Mouse (Mus musculus) erythroid progenitor cell, adult 5-6 weeks (primary cell): ENCODE results near the gene Enpp7. TPM values are rescaled to one million over a fixed set of nuclear protein-coding genes. Genes with fewer than 3 reads are reported as not detected.

Experiments used
- ATAC-seq: replicated peaks from 2 replicates; pipeline ENCODE4 v1.8.0; 2016; ENCODE audit warnings: moderate number of reproducible peaks, mild to moderate bottlenecking, moderate TSS enrichment, inconsistent platforms; ENCODE audit not compliant: poor library complexity, low FRiP score, severe bottlenecking
- total RNA-seq, 2 experiments: library from RNA; stranded (forward) in 1 of 2; stranded (reverse) in 1 of 2; fragments of 150-400 nt in 1 of 2; fragments of 186-747, 209-891 nt in 1 of 2; gene quantifications; 2 replicates each; pipeline versions ENCODE4 v1.2.3 to v1.2.4; 2015 to 2017; ENCODE audit warnings: low replicate concordance in 2 of 2

Enpp7 gene
- total RNA-seq, 2 experiments from 2014 or later: not detected

- no peak for ATAC-seq
Observed at GRCm38 (mm10) chr11:118995448-118995847, 7.5 kb downstream of the Enpp7 start.

DNA sequence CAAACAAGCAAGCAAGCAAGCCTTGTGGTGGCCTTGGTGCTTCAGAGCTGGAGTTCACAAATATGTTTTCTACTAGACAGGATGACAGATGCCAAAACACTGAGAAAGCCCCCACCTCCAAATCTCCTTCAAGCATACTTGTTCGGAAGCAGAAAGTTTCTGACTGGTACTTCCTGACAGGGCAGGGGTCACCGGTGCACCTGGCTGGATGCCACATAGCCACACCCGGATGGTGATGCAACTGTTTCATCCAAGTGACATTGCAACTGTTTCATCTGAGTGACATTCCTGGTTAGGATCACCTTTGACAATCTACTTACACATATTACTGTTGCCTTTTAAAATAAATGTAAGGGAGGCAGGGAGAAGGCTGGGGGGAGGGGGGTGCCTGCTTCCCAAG is 9.2 kb downstream of the Enpp7 start:
- ATAC-seq: no peak

- no peak for ATAC-seq
Observed at GRCm38 (mm10) chr11:118998540-118999265, 10.7 kb downstream of the Enpp7 start.

DNA sequence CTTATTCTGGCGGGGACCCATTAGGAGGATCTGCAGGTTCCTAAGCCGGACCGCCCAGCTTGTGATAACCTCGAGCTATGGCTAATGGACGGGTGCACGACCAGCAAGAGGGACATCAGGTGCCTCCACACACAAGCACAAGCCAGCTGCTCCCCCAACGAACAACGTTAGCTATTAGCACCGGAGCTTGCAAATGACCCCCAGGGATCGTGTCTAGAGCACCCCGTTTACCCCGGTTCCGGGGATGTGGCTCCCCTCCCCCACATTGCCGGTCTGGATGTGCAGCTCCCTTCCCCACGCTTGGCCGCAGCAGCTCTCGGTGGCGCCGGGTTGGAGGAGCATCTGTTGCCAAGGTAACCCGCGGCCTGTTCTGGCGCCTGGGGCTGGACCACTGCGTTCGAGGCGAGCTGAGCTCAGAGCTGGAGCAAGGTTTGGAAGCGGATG is 11.4 kb downstream of the Enpp7 start:
- ATAC-seq: no peak

DNA sequence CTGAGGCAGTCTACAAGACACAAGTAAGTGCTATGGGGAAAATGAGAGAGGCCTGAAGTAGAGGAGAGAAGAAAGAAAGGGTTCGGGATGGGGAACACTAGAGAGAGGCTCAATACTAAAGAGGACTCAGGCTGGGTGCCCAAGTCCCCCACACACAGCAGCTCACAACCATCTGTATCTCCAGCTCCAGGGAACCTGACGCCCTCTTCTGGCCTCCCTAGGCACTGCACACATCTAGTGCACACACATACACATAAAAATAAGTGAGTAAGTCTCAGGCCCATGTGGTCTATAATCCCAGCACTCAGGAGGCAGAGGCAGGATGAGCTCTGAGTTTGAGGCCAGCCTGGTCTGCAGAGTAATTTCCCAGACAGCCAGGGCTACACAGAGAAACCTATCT is 12.9 kb downstream of the Enpp7 start:
- no peak for ATAC-seq

DNA sequence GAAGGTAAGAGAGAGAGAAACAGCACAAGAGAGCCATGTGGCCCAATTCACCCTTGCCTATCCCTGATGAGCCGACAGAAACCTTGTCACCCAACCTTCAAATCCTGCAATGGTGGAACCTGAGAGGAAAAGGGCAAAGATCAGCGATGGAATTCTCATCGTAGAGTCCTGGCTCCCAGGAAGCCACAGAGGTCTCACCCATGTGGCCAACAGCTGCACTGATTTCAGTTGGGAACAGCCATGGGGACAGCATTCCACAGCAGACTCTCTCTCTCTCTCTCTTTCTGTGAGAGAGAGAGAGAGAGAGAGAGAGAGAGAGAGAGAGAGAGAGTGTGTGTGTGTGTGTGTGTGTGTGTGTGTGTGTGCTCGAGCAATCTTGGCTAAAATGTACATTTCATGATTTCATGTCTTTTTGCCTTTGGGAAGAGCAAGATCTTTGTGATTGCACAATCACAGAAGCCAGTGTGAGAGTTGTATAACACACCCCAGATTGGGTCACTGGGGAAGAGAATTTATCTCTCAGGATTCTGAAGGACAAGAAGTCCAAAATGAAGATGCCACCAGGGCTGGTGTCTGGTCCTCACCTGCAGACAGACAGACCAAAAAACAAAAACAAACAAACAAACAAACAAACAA is 13.6 kb downstream of the Enpp7 start:
- no peak for ATAC-seq

GRCm38 (mm10) chr11:119005547-119006275 is 17.7 kb downstream of the Enpp7 start:
- ATAC-seq: no peak

GRCm38 (mm10) chr11:119006462-119006861 is 18.5 kb downstream of the Enpp7 start:
- ATAC-seq: no peak

- no peak for ATAC-seq
Observed at GRCm38 (mm10) chr11:119007461-119008456, 19.8 kb downstream of the Enpp7 start.

DNA sequence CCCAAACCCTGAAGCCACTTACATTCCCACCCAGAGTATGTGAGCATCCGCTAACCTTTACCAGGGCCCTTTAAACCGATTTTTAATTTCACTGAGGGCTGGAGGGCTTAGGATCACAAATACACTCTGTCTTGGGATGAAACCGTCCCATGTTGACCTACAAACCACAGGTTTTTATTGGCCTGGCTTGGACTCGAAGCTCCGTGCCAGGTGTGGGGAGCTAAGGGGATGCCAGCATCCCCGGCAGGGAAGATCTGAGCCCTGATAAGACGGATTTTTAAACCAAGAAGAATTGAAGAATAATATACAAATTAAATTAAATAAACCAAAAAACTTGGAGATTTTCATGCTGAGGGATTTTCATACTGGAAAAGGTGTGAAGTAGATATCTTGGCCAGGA is 26.5 kb downstream of the Enpp7 start:
- ATAC-seq: no peak

- ATAC-seq: no peak
Observed at GRCm38 (mm10) chr11:119017506-119017905, 29.5 kb downstream of the Enpp7 start.

DNA sequence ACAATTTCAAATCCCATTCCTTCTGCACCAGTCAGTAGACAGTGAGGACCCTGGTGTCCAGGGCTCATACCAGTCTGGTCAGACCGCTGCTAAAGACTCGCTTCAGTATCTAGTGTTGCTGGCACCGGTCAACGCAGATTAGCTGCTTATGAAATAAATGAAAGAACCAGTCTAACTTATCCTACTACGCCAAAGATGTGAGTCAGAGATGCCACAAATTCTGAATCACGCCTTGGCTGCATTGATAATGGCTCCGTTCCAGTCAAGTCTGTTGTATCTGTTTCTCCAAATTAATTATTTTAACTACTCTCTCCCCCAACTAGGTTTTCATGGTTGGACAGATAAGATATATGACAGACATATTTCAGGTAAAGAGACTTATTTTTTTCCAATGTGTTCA is 33.2 kb downstream of the Enpp7 start:
- ATAC-seq: no peak

GRCm38 (mm10) chr11:119022068-119022894 is 34.3 kb downstream of the Enpp7 start:
- ATAC-seq: no peak

DNA sequence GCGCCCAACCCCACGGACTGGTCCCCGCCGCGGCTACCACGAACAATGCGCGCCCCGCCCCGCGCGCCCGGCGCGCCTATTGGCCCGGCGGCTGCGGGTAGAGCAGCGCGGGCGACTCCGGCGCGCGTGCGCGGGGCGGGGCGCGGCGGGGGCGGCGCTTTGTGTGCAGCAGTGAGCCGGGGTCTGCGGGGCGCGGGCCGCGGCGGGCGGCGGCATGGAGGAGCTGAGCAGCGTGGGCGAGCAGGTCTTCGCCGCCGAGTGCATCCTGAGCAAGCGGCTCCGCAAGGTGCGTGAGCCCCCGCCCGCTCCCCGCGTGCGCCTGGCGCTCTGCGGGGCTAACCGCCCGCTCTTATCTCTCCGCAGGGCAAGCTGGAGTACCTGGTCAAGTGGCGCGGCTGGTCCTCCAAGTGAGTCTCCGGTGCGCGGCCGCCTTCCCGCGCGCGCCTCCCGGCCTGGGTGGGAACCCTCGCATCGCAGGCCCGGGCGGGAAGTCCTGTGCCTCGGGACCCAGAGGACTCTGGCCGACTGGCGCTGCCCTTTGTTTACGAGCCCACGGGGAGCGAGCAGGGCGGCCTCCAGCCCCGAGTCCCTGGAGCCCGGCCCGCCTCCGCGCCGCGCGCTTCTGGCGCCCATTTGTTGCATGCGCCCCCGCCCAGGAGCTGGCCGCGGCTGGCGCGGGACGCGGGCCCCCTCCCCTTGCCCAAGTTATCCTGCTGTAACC is 35.1 kb downstream of the Enpp7 start, which contains the start of gene Cbx2:
Gene Cbx2, plus strand, starts transcription at position 68 of the 721 bp plus-strand sequence.
- ATAC-seq: no peak

DNA sequence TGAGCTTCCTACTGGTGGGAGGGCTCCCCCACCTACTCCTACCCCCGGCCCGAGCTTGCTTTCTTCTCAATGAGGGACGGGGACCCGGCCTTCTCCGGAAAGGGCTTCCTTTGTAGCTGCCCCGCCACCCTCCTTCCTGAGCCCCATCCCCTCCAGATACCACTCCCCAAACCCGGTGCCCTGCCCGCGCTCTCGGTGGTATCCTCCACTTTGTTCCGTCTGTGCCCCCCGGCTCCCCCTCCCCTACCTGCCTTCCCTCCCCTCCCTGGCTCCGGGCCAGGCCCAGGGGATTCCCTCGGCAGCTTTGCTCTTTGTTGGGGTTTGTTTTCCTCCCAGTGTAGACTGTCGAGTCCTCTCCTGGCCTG is 35.6 kb downstream of the Enpp7 start:
- no peak for ATAC-seq

DNA sequence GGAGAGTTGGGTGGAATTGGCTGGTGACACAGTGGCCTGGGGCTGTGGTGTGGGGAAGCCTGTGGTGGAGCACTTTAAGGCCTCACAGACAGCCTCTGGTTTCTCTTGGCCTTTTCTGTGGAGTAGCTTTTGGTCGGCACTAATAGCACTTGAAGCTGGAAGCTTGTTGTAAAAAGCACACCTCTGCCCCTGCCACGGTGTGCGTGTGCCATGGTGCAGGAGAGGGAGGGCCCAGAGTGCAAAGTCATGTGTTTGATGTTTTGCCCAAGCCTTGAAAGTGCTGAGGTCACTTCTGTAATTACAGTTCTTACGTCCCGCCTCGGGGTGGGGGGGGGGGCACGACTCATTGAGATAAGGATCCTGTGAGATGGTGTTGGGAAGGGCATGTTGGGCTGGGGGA is 36.3 kb downstream of the Enpp7 start:
- ATAC-seq: no peak

- ATAC-seq: no peak
Observed at GRCm38 (mm10) chr11:119026203-119026602, 38.2 kb downstream of the Enpp7 start.

GRCm38 (mm10) chr11:119033874-119034558 is 46.0 kb downstream of the Enpp7 start:
- ATAC-seq: no peak
